Mouse (Mus musculus) kidney, embryonic 14.5 days (tissue): ENCODE measurements at regions not wholly inside any gene's neighbourhood (a gene's known extent, or its start where the extent isn't known, plus 50 kb on each side); places are given as distances from the start of the nearest gene placed in this dataset.

Experiments
- ATAC-seq: fragments of 200-750 bp; cut with Nextera tagmentation; 2 replicates; pipeline ENCODE4 v1.8.0; 2017; ENCODE audit warnings: moderate number of reproducible peaks, mild to moderate bottlenecking, moderate TSS enrichment, moderate library complexity; ENCODE audit not compliant: low FRiP score, low TSS enrichment
- H3K27ac ChIP-seq: fragments of 300-500 bp; sonication (generic); 2 replicates; pipeline ENCODE4 v1.5.1; 2014; ENCODE audit warnings: low read depth, mild to moderate bottlenecking, low read length, moderate library complexity, mixed read lengths
- H3K27me3 ChIP-seq: fragments of 300-500 bp; sonication (generic); 2 replicates; pipeline ENCODE4 v1.6.1; 2014; ENCODE audit warnings: mild to moderate bottlenecking, low read length; ENCODE audit not compliant: control insufficient read depth, insufficient read depth
- H3K36me3 ChIP-seq: fragments of 300-500 bp; sonication (generic); 2 replicates; pipeline ENCODE4 v1.6.1; 2014; ENCODE audit warnings: low read length, mixed read lengths; ENCODE audit not compliant: control insufficient read depth, insufficient read depth
- H3K4me1 ChIP-seq: fragments of 300-500 bp; sonication (generic); 2 replicates; pipeline ENCODE4 v1.6.1; 2014; ENCODE audit warnings: low read length, mixed read lengths; ENCODE audit not compliant: control insufficient read depth, insufficient read depth
- H3K4me2 ChIP-seq: fragments of 300-500 bp; sonication (generic); replicated peaks from 2 replicates; pipeline ENCODE4 v1.6.1; 2014; ENCODE audit warnings: low read depth, mild to moderate bottlenecking, low read length
- H3K4me3 ChIP-seq: fragments of 300-500 bp; sonication (generic); 2 replicates; pipeline ENCODE4 v1.5.1; 2014; ENCODE audit warnings: mild to moderate bottlenecking, low read length
- H3K9ac ChIP-seq: fragments of 300-500 bp; sonication (generic); 2 replicates; pipeline ENCODE4 v1.6.1; 2014; ENCODE audit warnings: low read depth, mild to moderate bottlenecking, low read length, moderate library complexity
- H3K9me3 ChIP-seq: fragments of 300-500 bp; sonication (generic); 2 replicates; pipeline ENCODE4 v1.6.1; 2016; ENCODE audit warnings: low read length; ENCODE audit not compliant: control insufficient read depth
- WGBS: fragments of 180-500 bp; shearing (Covaris S2); extraction: QIAGEN DNeasy Blood & Tissue Kit; methylation state at CpG from one replicate; pipeline ENCODE4 v1.1.7; 2014; 5-methylcytosine and 5-hydroxymethylcytosine counted together

DNA sequence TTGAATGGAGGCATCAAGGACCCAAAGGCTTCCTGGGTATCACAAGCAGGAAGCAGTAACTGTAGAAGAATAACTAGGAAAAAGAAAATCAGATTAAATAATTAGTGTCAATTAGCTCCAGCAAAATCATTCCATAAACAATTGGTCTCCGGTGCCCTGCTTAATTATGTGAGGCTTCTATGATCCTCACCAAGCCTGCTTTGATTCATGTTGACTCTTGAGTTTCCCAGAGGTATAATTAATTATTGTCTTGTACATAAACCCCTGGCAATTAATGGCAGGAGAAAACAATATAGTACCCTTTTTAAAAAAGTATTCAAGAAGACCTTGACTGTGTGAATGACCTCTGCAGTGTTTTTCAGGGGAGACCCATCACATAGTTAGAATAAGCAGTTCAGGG lies 61.5 kb upstream of the Sp8 start:
- Histone ChIP-seq H3K36me3 (no peaks in the 10 kb centered on the region), H3K4me3 (no peak overlapping the region), H3K9ac (no peak overlapping the region), H3K27ac (no peak overlapping the region), H3K27me3 (no peaks in the 10 kb centered on the region), H3K9me3 (no peaks in the 10 kb centered on the region), H3K4me1 (no peaks in the 10 kb centered on the region), H3K4me2 (no peak overlapping the region)
- no peak for ATAC-seq
- 69% methylated on average over 1 of the region's 1 CpGs for WGBS

DNA sequence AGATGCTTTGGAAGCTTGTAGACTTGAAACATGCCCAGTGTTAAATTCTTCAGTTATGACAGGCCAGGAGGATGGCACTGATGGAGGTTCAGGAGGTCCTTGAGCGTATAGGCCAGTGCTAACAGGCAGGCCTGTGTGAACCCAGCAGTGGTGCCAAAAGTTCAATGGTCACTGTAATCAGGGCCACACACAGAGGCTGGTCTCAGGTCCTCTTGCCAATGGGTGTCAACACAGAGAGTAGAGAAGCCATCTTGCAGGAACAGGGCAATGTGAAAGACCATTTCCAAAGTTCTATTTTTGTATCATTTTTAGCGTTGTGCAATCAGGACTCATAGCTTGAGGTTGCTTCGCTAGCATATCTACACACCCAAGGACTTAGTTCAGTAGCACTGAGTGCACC lies 64.2 kb upstream of the Sp8 start:
- no peak for ATAC-seq
- 93% methylated on average over 3 of the region's 3 CpGs for WGBS
- Histone ChIP-seq H3K36me3 (no peaks in the 10 kb centered on the region), H3K4me1 (no peaks in the 10 kb centered on the region), H3K4me2 (no peak overlapping the region), H3K9me3 (no peaks in the 10 kb centered on the region), H3K27me3 (no peaks in the 10 kb centered on the region), H3K4me3 (no peak overlapping the region), H3K9ac (no peak overlapping the region), H3K27ac (no peak overlapping the region)

DNA sequence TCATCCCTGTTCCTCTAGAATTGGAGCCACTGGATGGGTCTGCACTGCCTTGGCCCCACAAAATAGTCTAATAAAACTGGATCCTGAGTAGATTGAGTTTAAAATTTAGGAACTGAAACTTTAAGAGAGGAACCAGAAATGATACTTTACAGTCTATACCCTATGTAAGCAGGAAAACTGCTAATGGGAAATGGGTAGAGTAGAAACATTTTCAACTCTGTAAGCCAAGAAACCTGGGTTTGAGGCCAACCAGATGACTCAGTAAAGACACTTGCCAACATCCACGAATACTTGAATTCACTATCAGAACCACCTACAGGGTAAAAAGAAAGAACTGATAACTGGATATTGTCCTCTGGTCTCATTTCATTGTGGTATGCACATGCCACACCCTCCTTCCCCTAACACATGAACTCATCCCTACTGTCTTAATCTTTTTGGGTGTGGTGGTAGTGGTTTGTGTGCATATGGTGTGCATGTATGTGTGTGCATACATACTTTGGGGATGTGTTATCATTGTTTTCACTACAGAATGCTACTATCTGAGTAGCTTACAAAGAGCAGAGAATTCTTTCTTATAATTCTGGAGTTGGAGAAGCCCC lies 70.6 kb upstream of the Sp8 start:
- H3K4me2 ChIP-seq = no peak overlapping the region
- H3K9me3 ChIP-seq = no peaks in the 10 kb centered on the region
- no peak overlapping the region for H3K4me3 ChIP-seq
- H3K27ac ChIP-seq = no peak overlapping the region
- H3K4me1 ChIP-seq = no peaks in the 10 kb centered on the region
- H3K36me3 ChIP-seq = no peaks in the 10 kb centered on the region
- H3K27me3 ChIP-seq = no peaks in the 10 kb centered on the region
- 84% methylated on average over 1 of the region's 1 CpGs for WGBS
- ATAC-seq = no peak
- no peak overlapping the region for H3K9ac ChIP-seq

DNA sequence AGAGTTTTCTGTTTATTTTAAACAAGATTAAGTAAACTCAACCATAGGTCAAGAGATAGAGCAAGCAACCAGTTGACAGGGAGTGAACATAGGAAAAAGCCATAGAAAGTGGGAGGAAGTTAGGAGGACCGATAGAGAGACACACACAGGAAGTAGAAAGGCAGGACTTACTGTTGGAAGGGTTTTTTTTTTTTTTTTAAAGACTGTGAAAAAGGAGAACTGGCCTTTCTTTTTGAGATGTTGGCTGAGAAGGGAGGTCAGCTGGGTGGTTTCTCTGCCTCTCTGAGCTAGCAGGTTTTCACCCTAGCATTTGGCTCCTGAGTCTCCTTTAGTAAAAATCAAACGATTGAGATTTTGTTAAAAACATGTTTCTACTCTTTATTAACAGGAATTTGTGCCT lies 73.3 kb upstream of the Sp8 start:
- H3K4me3 ChIP-seq = no peak overlapping the region
- H3K4me1 ChIP-seq = no peaks in the 10 kb centered on the region
- H3K27me3 ChIP-seq = no peaks in the 10 kb centered on the region
- H3K9me3 ChIP-seq = no peaks in the 10 kb centered on the region
- H3K27ac ChIP-seq = no peak overlapping the region
- H3K9ac ChIP-seq = no peak overlapping the region
- no peaks in the 10 kb centered on the region for H3K36me3 ChIP-seq
- ATAC-seq = no peak
- 86% methylated on average over 2 of the region's 2 CpGs for WGBS
- H3K4me2 ChIP-seq = no peak overlapping the region

DNA sequence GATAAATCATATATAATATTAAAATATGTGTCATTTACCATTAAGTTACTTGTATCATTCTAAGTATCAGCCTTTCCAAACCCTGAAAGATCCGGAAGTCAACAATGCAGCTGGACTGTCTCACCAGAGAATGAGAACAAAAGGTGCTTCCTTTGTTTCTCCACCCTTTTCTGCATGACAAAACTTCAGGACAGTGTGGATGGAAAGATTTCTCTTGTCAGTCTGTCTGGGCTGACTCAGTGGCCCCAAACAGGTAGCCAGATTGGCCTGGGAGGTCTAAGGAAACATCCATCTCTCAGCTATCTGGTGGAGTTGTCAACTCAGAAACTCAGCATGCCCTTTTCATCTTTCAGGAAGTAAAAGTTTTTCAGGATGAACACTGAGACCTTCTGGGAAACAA lies 79.7 kb upstream of the Sp8 start:
- no peak overlapping the region for H3K4me2 ChIP-seq
- H3K27ac ChIP-seq = no peak overlapping the region
- no peaks in the 10 kb centered on the region for H3K4me1 ChIP-seq
- no peaks in the 10 kb centered on the region for H3K27me3 ChIP-seq
- no peak overlapping the region for H3K9ac ChIP-seq
- H3K4me3 ChIP-seq = no peak overlapping the region
- 74% methylated on average over 1 of the region's 1 CpGs for WGBS
- ATAC-seq = no peak
- H3K9me3 ChIP-seq = no peaks in the 10 kb centered on the region
- no peaks in the 10 kb centered on the region for H3K36me3 ChIP-seq

DNA sequence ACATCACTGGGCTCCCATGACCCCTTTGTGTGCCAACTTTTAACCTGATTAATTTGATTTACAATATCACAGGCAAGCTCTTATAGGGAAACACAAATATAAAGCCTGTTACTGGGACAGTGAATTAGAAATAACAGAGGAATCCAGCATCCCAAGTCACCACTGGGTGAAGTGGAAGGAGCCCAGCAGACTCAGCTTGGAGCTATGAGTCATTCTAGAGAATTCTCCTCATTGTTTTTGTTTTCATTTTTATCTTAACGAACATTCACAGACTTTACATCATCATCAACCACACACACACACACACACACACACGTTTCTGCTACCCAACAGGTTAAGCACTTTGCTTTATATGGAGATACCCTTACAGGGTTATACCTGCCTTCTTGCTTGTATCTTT lies 92.1 kb upstream of the Sp8 start:
- H3K27me3 ChIP-seq = no peaks in the 10 kb centered on the region
- no peak overlapping the region for H3K4me3 ChIP-seq
- no peaks in the 10 kb centered on the region for H3K4me1 ChIP-seq
- H3K9ac ChIP-seq = no peak overlapping the region
- no peaks in the 10 kb centered on the region for H3K36me3 ChIP-seq
- no peaks in the 10 kb centered on the region for H3K9me3 ChIP-seq
- WGBS = 69% methylated on average over 2 of the region's 2 CpGs
- H3K4me2 ChIP-seq = no peak overlapping the region
- no peak for ATAC-seq
- no peak overlapping the region for H3K27ac ChIP-seq

DNA sequence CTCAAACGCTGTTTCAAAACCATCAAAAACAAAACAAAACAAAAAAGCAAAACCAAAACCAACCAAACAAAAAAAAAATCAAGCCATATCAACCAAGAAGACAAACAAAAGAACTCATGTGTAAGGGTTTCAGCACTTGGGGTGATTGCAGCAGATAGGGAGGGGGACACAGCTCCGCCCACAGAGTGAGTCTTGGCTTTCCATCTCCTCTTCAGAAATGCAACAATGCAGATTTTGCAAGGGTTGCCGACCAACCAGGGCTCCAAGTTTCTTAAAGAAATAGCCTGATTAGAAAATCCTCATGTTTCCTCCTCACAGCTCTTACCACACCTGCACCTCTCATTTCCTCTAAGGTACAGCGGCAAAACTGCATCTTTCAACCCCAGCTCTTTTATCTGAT lies 107.0 kb upstream of the Sp8 start:
- Histone ChIP-seq H3K27ac (no peak overlapping the region), H3K36me3 (no peaks in the 10 kb centered on the region), H3K9ac (no peak overlapping the region), H3K27me3 (no peaks in the 10 kb centered on the region), H3K9me3 (no peaks in the 10 kb centered on the region), H3K4me3 (no peak overlapping the region), H3K4me2 (no peak overlapping the region), H3K4me1 (no peaks in the 10 kb centered on the region)
- no peak for ATAC-seq
- WGBS = 68% methylated on average over 4 of the region's 4 CpGs

DNA sequence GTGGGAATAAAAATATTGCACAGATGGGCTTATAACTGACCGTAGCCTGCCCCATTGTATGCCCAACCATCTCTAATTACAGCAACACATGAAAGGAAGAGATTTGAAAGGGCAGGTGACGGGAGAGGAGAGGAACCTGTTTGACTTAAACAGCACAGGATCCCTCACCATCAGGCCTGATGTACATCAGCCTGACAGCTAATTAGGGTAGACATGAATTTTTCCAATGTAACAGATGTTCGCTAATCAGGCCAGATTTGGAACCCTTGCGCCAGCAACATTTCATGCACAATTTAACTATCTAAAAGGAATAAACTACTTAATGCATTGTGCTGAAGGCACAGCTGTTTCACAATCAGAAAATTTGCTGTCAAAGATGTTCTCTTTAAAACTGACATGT lies 120.2 kb upstream of the Sp8 start:
- H3K4me3 ChIP-seq = no peak overlapping the region
- no peak for ATAC-seq
- no peaks in the 10 kb centered on the region for H3K27me3 ChIP-seq
- no peaks in the 10 kb centered on the region for H3K36me3 ChIP-seq
- no peaks in the 10 kb centered on the region for H3K9me3 ChIP-seq
- no peak overlapping the region for H3K4me2 ChIP-seq
- 84% methylated on average over 4 of the region's 4 CpGs for WGBS
- H3K27ac ChIP-seq = no peak overlapping the region
- no peaks in the 10 kb centered on the region for H3K4me1 ChIP-seq
- no peak overlapping the region for H3K9ac ChIP-seq

DNA sequence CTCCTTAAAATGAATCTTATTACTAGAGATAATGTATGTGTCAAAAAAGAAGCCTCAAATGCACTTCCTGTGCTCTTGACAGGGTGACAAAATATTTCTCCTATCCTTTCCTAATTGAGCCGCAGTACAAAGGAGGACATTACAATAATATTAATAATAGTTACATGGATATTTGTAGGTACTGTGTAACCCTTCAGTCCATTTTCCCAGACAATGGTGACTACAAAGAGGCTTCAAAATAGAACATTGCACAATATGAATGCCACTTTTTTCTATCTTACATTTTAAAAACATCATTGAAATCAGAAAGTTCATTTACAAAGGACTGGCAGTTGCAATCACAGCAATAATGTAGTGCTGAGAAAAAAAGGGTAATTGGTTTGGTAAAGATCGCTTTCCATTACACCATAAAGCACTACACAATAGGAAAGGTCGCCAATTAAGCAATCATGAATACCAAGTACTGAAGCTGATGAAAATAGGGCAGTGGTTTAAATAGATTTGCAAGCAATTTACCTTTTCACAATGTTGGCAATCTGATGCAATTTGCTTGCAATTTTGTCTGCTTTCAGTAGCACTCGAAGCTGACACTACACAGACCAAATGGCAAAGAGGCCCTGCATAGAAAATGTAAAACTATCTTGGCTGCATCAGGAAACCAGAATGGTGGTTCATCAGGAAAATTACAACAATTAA lies 126.1 kb upstream of the Sp8 start:
- H3K4me3 ChIP-seq = no peak overlapping the region
- H3K4me1 ChIP-seq = no peaks in the 10 kb centered on the region
- no peaks in the 10 kb centered on the region for H3K27me3 ChIP-seq
- 48% methylated on average over 4 of the region's 4 CpGs for WGBS
- no peaks in the 10 kb centered on the region for H3K9me3 ChIP-seq
- no peak overlapping the region for H3K9ac ChIP-seq
- ATAC-seq = no peak
- no peak overlapping the region for H3K4me2 ChIP-seq
- no peaks in the 10 kb centered on the region for H3K36me3 ChIP-seq
- no peak overlapping the region for H3K27ac ChIP-seq
